Mouse (Mus musculus) lung, embryonic 14.5 days (tissue): ENCODE data around the gene Rpsa. TPM values are rescaled to one million over a fixed set of nuclear protein-coding genes. Genes with fewer than 3 reads are reported as not detected.

ENCODE experiments used
- ATAC-seq: fragments of 200-750 bp; cut with Nextera tagmentation; 2 replicates; pipeline ENCODE4 v1.8.0; 2017; ENCODE audit warnings: mild to moderate bottlenecking, moderate TSS enrichment, moderate library complexity; ENCODE audit not compliant: insufficient read depth
- DNase-seq: peaks from one replicate; pipeline ENCODE4 v3.0.0-alpha.2; 2015
- H3K27ac ChIP-seq: fragments of 300-500 bp; sonication (generic); 2 replicates; pipeline ENCODE4 v1.5.1; 2014; ENCODE audit warnings: low read depth, mild to moderate bottlenecking, moderate library complexity
- H3K27me3 ChIP-seq: fragments of 300-500 bp; sonication (generic); 2 replicates; pipeline ENCODE4 v1.6.1; 2014; ENCODE audit warnings: low read length, control low read depth; ENCODE audit not compliant: insufficient read depth
- H3K36me3 ChIP-seq: fragments of 300-500 bp; sonication (generic); 2 replicates; pipeline ENCODE4 v1.6.1; 2014; ENCODE audit warnings: control low read depth; ENCODE audit not compliant: insufficient read depth
- H3K4me1 ChIP-seq: fragments of 300-500 bp; sonication (generic); 2 replicates; pipeline ENCODE4 v1.6.1; 2014; ENCODE audit warnings: antibody characterized with exemption, control low read depth; ENCODE audit not compliant: insufficient read depth
- H3K4me2 ChIP-seq: fragments of 300-500 bp; sonication (generic); 2 replicates; pipeline ENCODE4 v1.6.1; 2014; ENCODE audit warnings: mild to moderate bottlenecking
- H3K4me3 ChIP-seq: fragments of 300-500 bp; sonication (generic); 2 replicates; pipeline ENCODE4 v1.5.1; 2014; ENCODE audit warnings: low read depth, low read length
- H3K9ac ChIP-seq: fragments of 300-500 bp; sonication (generic); 2 replicates; pipeline ENCODE4 v1.6.1; 2014
- H3K9me3 ChIP-seq: fragments of 300-500 bp; sonication (generic); 2 replicates; pipeline ENCODE4 v1.6.1; 2016; ENCODE audit warnings: low read depth, low read length, control low read depth
- CTCF ChIP-seq: IDR thresholded peaks from 2 replicates; pipeline ENCODE4 v1.5.1; 2016; ENCODE audit warnings: antibody characterized with exemption, low read depth
- WGBS: fragments of 180-500 bp; shearing (Covaris S2); extraction: QIAGEN DNeasy Blood & Tissue Kit; methylation state at CpG from one replicate; pipeline ENCODE4 v1.1.7; 2014; 5-methylcytosine and 5-hydroxymethylcytosine counted together
- polyA plus RNA-seq: library from polyadenylated mRNA; unstranded; fragments of >200 nt; fragmentation: Nextera tagmentation; extraction: Ambion mirVana; gene quantifications from 2 replicates; pipeline ENCODE4 v1.2.1, GENCODE M21; 2014

Rpsa gene
- polyA plus RNA-seq: 2,022 and 2,170 TPM in 2 replicates

GRCm38 (mm10) chr9:120127538-120128251 lies at the start of gene Rpsa:
Rpsa (plus strand) TSS chr9:120127689.
- Histone ChIP-seq H3K9me3 (no peaks in the 10 kb centered on the region), H3K27ac (peak within 1 kb of the TSS; percentile 93), H3K4me1 (peaks cover 3% of the 10 kb centered on the region; the same call in 1 of the 2 replicates), H3K4me2 (peak within 1 kb of the TSS; percentile 93), H3K27me3 (no peaks in the 10 kb centered on the region), H3K4me3 (peak within 1 kb of the TSS; percentile 100), H3K9ac (peak within 1 kb of the TSS; percentile 100), H3K36me3 (peaks cover 56% of the 10 kb centered on the region)
- ATAC-seq: peak; percentile 96
- DNase-seq: peak; percentile 99
- no peak for TF ChIP-seq CTCF
- WGBS: under 1% methylated on average over 72 of the region's 72 CpGs

GRCm38 (mm10) chr9:120078241-120078640 lies 49.2 kb upstream of the Rpsa start:
- no peak for DNase-seq
- H3K36me3 ChIP-seq: no peaks in the 10 kb centered on the region
- no peaks in the 10 kb centered on the region for H3K9me3 ChIP-seq
- 74% methylated on average over 3 of the region's 3 CpGs for WGBS
- no peak overlapping the region for H3K4me3 ChIP-seq
- no peak overlapping the region for H3K4me2 ChIP-seq
- TF ChIP-seq CTCF: no peak
- no peaks in the 10 kb centered on the region for H3K27me3 ChIP-seq
- ATAC-seq: no peak
- no peak overlapping the region for H3K9ac ChIP-seq
- no peaks in the 10 kb centered on the region for H3K4me1 ChIP-seq
- H3K27ac ChIP-seq: no peak overlapping the region

GRCm38 (mm10) chr9:120079901-120080300 lies 47.6 kb upstream of the Rpsa start:
- whole genome bisulfite sequencing: 64% methylated on average over 7 of the region's 7 CpGs
- no peaks in the 10 kb centered on the region for H3K4me1 ChIP-seq

GRCm38 (mm10) chr9:120080546-120081108 lies 46.9 kb upstream of the Rpsa start:
- Histone ChIP-seq H3K4me2 (no peak overlapping the region), H3K27me3 (no peaks in the 10 kb centered on the region), H3K36me3 (no peaks in the 10 kb centered on the region), H3K4me3 (no peak overlapping the region), H3K9ac (no peak overlapping the region), H3K27ac (no peak overlapping the region), H3K4me1 (no peaks in the 10 kb centered on the region), H3K9me3 (no peaks in the 10 kb centered on the region)
- peak; percentile 12; the same call in 1 of the 2 replicates for TF ChIP-seq CTCF
- 63% methylated on average over 8 of the region's 8 CpGs for WGBS
- ATAC-seq (no peak), DNase-seq (peak; percentile 46)

More at GRCm38 (mm10) chr9:120079901-120080300, 47.6 kb upstream of the Rpsa start:
- no peak overlapping the region for H3K4me3 ChIP-seq
- no peaks in the 10 kb centered on the region for H3K27me3 ChIP-seq
- H3K4me2 ChIP-seq: no peak overlapping the region
- H3K27ac ChIP-seq: no peak overlapping the region
- no peaks in the 10 kb centered on the region for H3K9me3 ChIP-seq
- no peaks in the 10 kb centered on the region for H3K36me3 ChIP-seq
- no peak for TF ChIP-seq CTCF
- DNase-seq (no peak), ATAC-seq (no peak)
- no peak overlapping the region for H3K9ac ChIP-seq

DNA sequence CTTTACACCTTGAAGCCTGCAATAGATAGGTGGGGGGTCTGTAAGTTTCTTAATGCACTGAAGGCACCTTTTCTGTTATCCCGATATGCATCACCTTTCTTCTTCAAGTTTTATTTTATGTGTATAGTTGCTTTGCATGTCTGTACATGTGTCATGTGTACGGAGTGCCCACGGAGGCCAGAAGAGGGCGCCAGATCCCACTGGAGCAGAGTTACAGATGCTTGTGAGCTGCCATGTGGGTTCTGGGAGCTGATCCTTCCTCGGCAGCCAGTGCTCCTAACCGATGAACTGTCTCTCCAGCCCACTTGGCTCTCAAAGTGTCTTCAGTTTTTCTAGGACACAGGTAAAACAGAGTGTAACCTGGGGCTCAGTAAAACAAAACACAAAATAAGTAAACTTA lies 46.2 kb upstream of the Rpsa start:
- no peak overlapping the region for H3K4me2 ChIP-seq
- no peaks in the 10 kb centered on the region for H3K4me1 ChIP-seq
- peak; percentile 31 for TF ChIP-seq CTCF
- DNase-seq (peak; percentile 13), ATAC-seq (no peak)
- no peak overlapping the region for H3K9ac ChIP-seq
- no peaks in the 10 kb centered on the region for H3K36me3 ChIP-seq
- H3K27me3 ChIP-seq: no peaks in the 10 kb centered on the region
- WGBS: 68% methylated on average over 6 of the region's 6 CpGs
- H3K27ac ChIP-seq: no peak overlapping the region
- no peak overlapping the region for H3K4me3 ChIP-seq
- H3K9me3 ChIP-seq: no peaks in the 10 kb centered on the region

GRCm38 (mm10) chr9:120081967-120082366 lies 45.5 kb upstream of the Rpsa start:
- no peak for TF ChIP-seq CTCF
- Histone ChIP-seq H3K9ac (no peak overlapping the region), H3K27me3 (no peaks in the 10 kb centered on the region), H3K36me3 (no peaks in the 10 kb centered on the region), H3K4me1 (no peaks in the 10 kb centered on the region), H3K9me3 (no peaks in the 10 kb centered on the region), H3K27ac (no peak overlapping the region), H3K4me2 (no peak overlapping the region), H3K4me3 (no peak overlapping the region)
- WGBS: 79% methylated on average over 5 of the region's 5 CpGs
- DNase-seq (no peak), ATAC-seq (no peak)

GRCm38 (mm10) chr9:120082691-120083090 lies 44.8 kb upstream of the Rpsa start:
- Histone ChIP-seq H3K36me3 (no peaks in the 10 kb centered on the region), H3K4me2 (no peak overlapping the region), H3K4me1 (no peaks in the 10 kb centered on the region), H3K27me3 (no peaks in the 10 kb centered on the region), H3K4me3 (no peak overlapping the region), H3K9me3 (no peaks in the 10 kb centered on the region), H3K27ac (no peak overlapping the region), H3K9ac (no peak overlapping the region)
- ATAC-seq (no peak), DNase-seq (no peak)
- WGBS: 84% methylated on average over 4 of the region's 4 CpGs
- no peak for TF ChIP-seq CTCF
